Mouse (Mus musculus) cerebellum, adult 2 months (tissue): ENCODE measurements at regions not wholly inside any gene's neighbourhood (a gene's known extent, or its start where the extent isn't known, plus 50 kb on each side); places are given as distances from the start of the nearest gene placed in this dataset.

Source experiments
- CTCF ChIP-seq: fragments of 200-500 bp; IDR thresholded peaks from 2 replicates; pipeline ENCODE4 v1.5.1; 2011; ENCODE audit warnings: low read depth, mild to moderate bottlenecking, control low read depth, low read length, moderate library complexity, borderline replicate concordance; ENCODE audit not compliant: insufficient read depth
- POLR2A ChIP-seq: fragments of 200-500 bp; IDR thresholded peaks from 2 replicates; pipeline ENCODE4 v1.6.1; 2011; ENCODE audit warnings: low read length, control low read depth, borderline replicate concordance; ENCODE audit not compliant: insufficient read depth

DNA sequence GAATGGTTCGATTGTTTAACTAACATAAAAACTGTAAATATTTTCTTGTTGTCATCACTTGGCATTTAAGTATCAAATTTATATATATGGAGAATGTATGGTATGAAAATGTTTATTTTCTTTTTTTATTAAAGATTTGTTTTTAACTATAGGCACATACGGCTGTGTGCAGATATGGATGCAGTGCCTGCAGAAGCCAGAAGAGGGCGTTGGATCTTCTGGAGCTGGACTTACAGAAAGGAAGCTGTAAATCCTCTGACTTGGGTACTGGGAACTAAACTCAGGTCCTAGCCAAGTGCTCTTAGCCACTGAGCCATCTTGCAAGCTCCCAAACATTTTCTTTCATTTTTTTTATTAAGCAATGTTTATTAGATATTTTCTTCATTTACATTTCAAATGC, 157.0 kb downstream of the Pfkfb3 start:
- TF ChIP-seq CTCF, result no peak
- TF ChIP-seq POLR2A, result no peak
